Mouse (Mus musculus) right cerebral cortex, postnatal 14 days (tissue): ENCODE results near the gene Ggt6.
"Not testable (repeated sequence)": the region's sequence is repeated elsewhere in the genome, so short reads cannot be mapped to it uniquely, and the experiment has no call there.

Experiments used
- DNase-seq: peaks from one replicate; pipeline ENCODE4 v3.0.0; 2022

The Ggt6 gene

GRCm38 (mm10) chr11:72411093-72411921, 24.0 kb upstream of the Ggt6 start, which contains the start of gene Smtnl2:
Gene Smtnl2 (minus strand): TSS chr11:72411713.
- peak; percentile 49 for DNase-seq

- DNase-seq, result no peak
Observed at GRCm38 (mm10) chr11:72411945-72412344, 23.4 kb upstream of the Ggt6 start.

GRCm38 (mm10) chr11:72413016-72413415, 22.3 kb upstream of the Ggt6 start:
- no peak for DNase-seq

GRCm38 (mm10) chr11:72413601-72414190, 21.6 kb upstream of the Ggt6 start:
- DNase-seq, result no peak

- no peak for DNase-seq
Observed at GRCm38 (mm10) chr11:72415155-72415554, 20.2 kb upstream of the Ggt6 start.

GRCm38 (mm10) chr11:72416666-72417065, 18.7 kb upstream of the Ggt6 start:
- DNase-seq, result no peak

GRCm38 (mm10) chr11:72417376-72417775, 17.9 kb upstream of the Ggt6 start:
- no peak for DNase-seq

GRCm38 (mm10) chr11:72418227-72418626, 17.1 kb upstream of the Ggt6 start:
- no peak for DNase-seq

- no peak for DNase-seq
Observed at GRCm38 (mm10) chr11:72419006-72419405, 16.3 kb upstream of the Ggt6 start.

- no peak for DNase-seq
Observed at GRCm38 (mm10) chr11:72420460-72421122, 14.7 kb upstream of the Ggt6 start.

- DNase-seq, result no peak
Observed at GRCm38 (mm10) chr11:72421518-72422278, 13.6 kb upstream of the Ggt6 start.

- DNase-seq, result no peak
Observed at GRCm38 (mm10) chr11:72423686-72424085, 11.6 kb upstream of the Ggt6 start.

- no peak for DNase-seq
Observed at GRCm38 (mm10) chr11:72425201-72425600, 10.1 kb upstream of the Ggt6 start.

- DNase-seq, result no peak
Observed at GRCm38 (mm10) chr11:72426884-72427283, 8.4 kb upstream of the Ggt6 start.

- peak; percentile 80 for DNase-seq
Observed at GRCm38 (mm10) chr11:72428694-72429093, 6.6 kb upstream of the Ggt6 start.

GRCm38 (mm10) chr11:72429288-72429690, 6.0 kb upstream of the Ggt6 start:
- peak; percentile 64 for DNase-seq

GRCm38 (mm10) chr11:72430311-72431068, 4.8 kb upstream of the Ggt6 start:
- DNase-seq, result not testable (repeated sequence)

GRCm38 (mm10) chr11:72435694-72436045, 344 bp downstream of the Ggt6 start:
- no peak for DNase-seq

GRCm38 (mm10) chr11:72436271-72436670, 945 bp downstream of the Ggt6 start:
- peak; percentile 67 for DNase-seq

- DNase-seq, result no peak
Observed at GRCm38 (mm10) chr11:72436756-72437650, 1.7 kb downstream of the Ggt6 start.

GRCm38 (mm10) chr11:72438411-72438810, 3.1 kb downstream of the Ggt6 start:
- no peak for DNase-seq
